Mouse (Mus musculus): ENCODE data around the gene Dapk1. TPM values are rescaled to one million over a fixed set of nuclear protein-coding genes. Genes with fewer than 3 reads are reported as not detected.

Dapk1 gene
- polyA plus RNA-seq, 1 experiment from 2014 or later, result 14.8 TPM

- Histone ChIP-seq H3K4me3 (ENCODE audit: low read depth, low read length) (no peak overlapping the region), H3K9me3 (ENCODE audit: control insufficient read depth, low read length) (no peaks in the 10 kb centered on the region), H3K9ac (ENCODE audit: low read length) (no peak overlapping the region), H3K4me1 (ENCODE audit: control insufficient read depth, insufficient read depth, low read length) (peaks cover 17% of the 10 kb centered on the region), H3K4me2 (ENCODE audit: low read depth, severe bottlenecking) (no peak overlapping the region), H3K36me3 (ENCODE audit: control insufficient read depth, insufficient read depth, low read length) (no peaks in the 10 kb centered on the region; the same call in 1 of the 2 replicates), H3K27me3 (ENCODE audit: control insufficient read depth, insufficient read depth, low read length) (no peaks in the 10 kb centered on the region), H3K27ac (replicated peaks; ENCODE audit: low read depth, low read length) (no peak overlapping the region)
- DNase-seq (ENCODE audit: low spot score) (no peak), ATAC-seq (ENCODE audit: insufficient number of reproducible peaks, low FRiP score, low TSS enrichment, low read depth) (no peak)
- 29% methylated on average over 4 of the region's 4 CpGs for WGBS
Measured at GRCm38 (mm10) chr13:60621411-60621965, 19.7 kb downstream of the Dapk1 start.

GRCm38 (mm10) chr13:60625581-60625980 lies 23.8 kb downstream of the Dapk1 start:
- no peaks in the 10 kb centered on the region for H3K9me3 ChIP-seq (ENCODE audit: control insufficient read depth, low read length)
- peaks cover 5% of the 10 kb centered on the region for H3K4me1 ChIP-seq (ENCODE audit: control insufficient read depth, insufficient read depth, low read length)
- DNase-seq (ENCODE audit: low spot score) (no peak), ATAC-seq (ENCODE audit: insufficient number of reproducible peaks, low FRiP score, low TSS enrichment, low read depth) (no peak)
- no peaks in the 10 kb centered on the region for H3K27me3 ChIP-seq (ENCODE audit: control insufficient read depth, insufficient read depth, low read length)
- no peaks in the 10 kb centered on the region; the same call in 1 of the 2 replicates for H3K36me3 ChIP-seq (ENCODE audit: control insufficient read depth, insufficient read depth, low read length)
- H3K4me3 ChIP-seq (ENCODE audit: low read depth, low read length), result no peak overlapping the region
- WGBS, result 69% methylated on average over 7 of the region's 7 CpGs
- no peak overlapping the region for H3K27ac ChIP-seq (replicated peaks; ENCODE audit: low read depth, low read length)
- no peak overlapping the region for H3K4me2 ChIP-seq (ENCODE audit: low read depth, severe bottlenecking)
- no peak overlapping the region for H3K9ac ChIP-seq (ENCODE audit: low read length)

- DNase-seq (ENCODE audit: low spot score) (no peak), ATAC-seq (ENCODE audit: insufficient number of reproducible peaks, low FRiP score, low TSS enrichment, low read depth) (no peak)
- H3K27me3 ChIP-seq (ENCODE audit: control insufficient read depth, insufficient read depth, low read length), result no peaks in the 10 kb centered on the region
- WGBS, result 44% methylated on average over 15 of the region's 15 CpGs
- no peaks in the 10 kb centered on the region for H3K9me3 ChIP-seq (ENCODE audit: control insufficient read depth, low read length)
- H3K4me3 ChIP-seq (ENCODE audit: low read depth, low read length), result no peak overlapping the region
- H3K4me1 ChIP-seq (ENCODE audit: control insufficient read depth, insufficient read depth, low read length), result no peaks in the 10 kb centered on the region
- no peak overlapping the region for H3K4me2 ChIP-seq (ENCODE audit: low read depth, severe bottlenecking)
- no peaks in the 10 kb centered on the region for H3K36me3 ChIP-seq (ENCODE audit: control insufficient read depth, insufficient read depth, low read length)
- no peak overlapping the region for H3K27ac ChIP-seq (replicated peaks; ENCODE audit: low read depth, low read length)
- H3K9ac ChIP-seq (ENCODE audit: low read length), result no peak overlapping the region
Measured at GRCm38 (mm10) chr13:60627843-60628656, 26.3 kb downstream of the Dapk1 start.

GRCm38 (mm10) chr13:60628657-60628950 lies 26.9 kb downstream of the Dapk1 start:
- WGBS, result 44% methylated on average over 2 of the region's 2 CpGs
- Histone ChIP-seq H3K9ac (ENCODE audit: low read length) (no peak overlapping the region), H3K4me2 (ENCODE audit: low read depth, severe bottlenecking) (no peak overlapping the region), H3K4me3 (ENCODE audit: low read depth, low read length) (no peak overlapping the region), H3K27ac (replicated peaks; ENCODE audit: low read depth, low read length) (no peak overlapping the region), H3K4me1 (ENCODE audit: control insufficient read depth, insufficient read depth, low read length) (no peaks in the 10 kb centered on the region; the same call in 1 of the 2 replicates), H3K27me3 (ENCODE audit: control insufficient read depth, insufficient read depth, low read length) (no peaks in the 10 kb centered on the region), H3K36me3 (ENCODE audit: control insufficient read depth, insufficient read depth, low read length) (no peaks in the 10 kb centered on the region), H3K9me3 (ENCODE audit: control insufficient read depth, low read length) (no peaks in the 10 kb centered on the region)
- DNase-seq (ENCODE audit: low spot score) (no peak), ATAC-seq (ENCODE audit: insufficient number of reproducible peaks, low FRiP score, low TSS enrichment, low read depth) (no peak)

GRCm38 (mm10) chr13:60629419-60629818 lies 27.7 kb downstream of the Dapk1 start:
- DNase-seq (ENCODE audit: low spot score), result no peak
- WGBS, result 87% methylated on average over 9 of the region's 9 CpGs
- H3K9me3 ChIP-seq (ENCODE audit: control insufficient read depth, low read length), result no peaks in the 10 kb centered on the region
- ATAC-seq (ENCODE audit: insufficient number of reproducible peaks, low FRiP score, low TSS enrichment, low read depth), result no peak
- H3K9ac ChIP-seq (ENCODE audit: low read length), result no peak overlapping the region
- H3K4me1 ChIP-seq (ENCODE audit: control insufficient read depth, insufficient read depth, low read length), result peaks cover 6% of the 10 kb centered on the region; the same call in 1 of the 2 replicates
- no peaks in the 10 kb centered on the region for H3K36me3 ChIP-seq (ENCODE audit: control insufficient read depth, insufficient read depth, low read length)
- no peak overlapping the region for H3K4me2 ChIP-seq (ENCODE audit: low read depth, severe bottlenecking)
- H3K4me3 ChIP-seq (ENCODE audit: low read depth, low read length), result no peak overlapping the region
- no peaks in the 10 kb centered on the region for H3K27me3 ChIP-seq (ENCODE audit: control insufficient read depth, insufficient read depth, low read length)
- no peak overlapping the region for H3K27ac ChIP-seq (replicated peaks; ENCODE audit: low read depth, low read length)

GRCm38 (mm10) chr13:60633945-60634344 lies 32.2 kb downstream of the Dapk1 start:
- peak; percentile 47 for DNase-seq (ENCODE audit: low spot score)

GRCm38 (mm10) chr13:60635636-60636035 lies 33.9 kb downstream of the Dapk1 start:
- Histone ChIP-seq H3K27me3 (ENCODE audit: control insufficient read depth, insufficient read depth, low read length) (no peaks in the 10 kb centered on the region), H3K4me3 (ENCODE audit: low read depth, low read length) (no peak overlapping the region), H3K4me2 (ENCODE audit: low read depth, severe bottlenecking) (no peak overlapping the region), H3K4me1 (ENCODE audit: control insufficient read depth, insufficient read depth, low read length) (peaks cover 6% of the 10 kb centered on the region; the same call in 1 of the 2 replicates), H3K27ac (replicated peaks; ENCODE audit: low read depth, low read length) (no peak overlapping the region), H3K36me3 (ENCODE audit: control insufficient read depth, insufficient read depth, low read length) (no peaks in the 10 kb centered on the region), H3K9me3 (ENCODE audit: control insufficient read depth, low read length) (no peaks in the 10 kb centered on the region), H3K9ac (ENCODE audit: low read length) (no peak overlapping the region)
- DNase-seq (ENCODE audit: low spot score), result no peak
- 73% methylated on average over 6 of the region's 6 CpGs for WGBS
- ATAC-seq (ENCODE audit: insufficient number of reproducible peaks, low FRiP score, low TSS enrichment, low read depth), result no peak

More at GRCm38 (mm10) chr13:60633945-60634344, 32.2 kb downstream of the Dapk1 start:
- Histone ChIP-seq H3K27ac (replicated peaks; ENCODE audit: low read depth, low read length) (no peak overlapping the region), H3K4me3 (ENCODE audit: low read depth, low read length) (no peak overlapping the region), H3K9ac (ENCODE audit: low read length) (no peak overlapping the region), H3K9me3 (ENCODE audit: control insufficient read depth, low read length) (no peaks in the 10 kb centered on the region), H3K4me1 (ENCODE audit: control insufficient read depth, insufficient read depth, low read length) (peaks cover 6% of the 10 kb centered on the region; the same call in 1 of the 2 replicates), H3K36me3 (ENCODE audit: control insufficient read depth, insufficient read depth, low read length) (no peaks in the 10 kb centered on the region), H3K4me2 (ENCODE audit: low read depth, severe bottlenecking) (no peak overlapping the region), H3K27me3 (ENCODE audit: control insufficient read depth, insufficient read depth, low read length) (no peaks in the 10 kb centered on the region)
- no peak for ATAC-seq (ENCODE audit: insufficient number of reproducible peaks, low FRiP score, low TSS enrichment, low read depth)
- WGBS, result 20% methylated on average over 6 of the region's 6 CpGs

GRCm38 (mm10) chr13:60639482-60640055 lies 37.8 kb downstream of the Dapk1 start:
- DNase-seq (ENCODE audit: low spot score), result no peak

More at GRCm38 (mm10) chr13:60639482-60640055, 37.8 kb downstream of the Dapk1 start:
- Histone ChIP-seq H3K4me3 (ENCODE audit: low read depth, low read length) (no peak overlapping the region), H3K4me2 (ENCODE audit: low read depth, severe bottlenecking) (no peak overlapping the region), H3K9me3 (ENCODE audit: control insufficient read depth, low read length) (no peaks in the 10 kb centered on the region), H3K27me3 (ENCODE audit: control insufficient read depth, insufficient read depth, low read length) (no peaks in the 10 kb centered on the region), H3K4me1 (ENCODE audit: control insufficient read depth, insufficient read depth, low read length) (no peaks in the 10 kb centered on the region), H3K9ac (ENCODE audit: low read length) (no peak overlapping the region), H3K36me3 (ENCODE audit: control insufficient read depth, insufficient read depth, low read length) (no peaks in the 10 kb centered on the region), H3K27ac (replicated peaks; ENCODE audit: low read depth, low read length) (no peak overlapping the region)
- no peak for ATAC-seq (ENCODE audit: insufficient number of reproducible peaks, low FRiP score, low TSS enrichment, low read depth)
- 83% methylated on average over 11 of the region's 11 CpGs for WGBS

Measured in limb, embryonic 11.5 days (tissue).